1 mouse cellular context compared by ENCODE assay signal in the genomic region with DNA sequence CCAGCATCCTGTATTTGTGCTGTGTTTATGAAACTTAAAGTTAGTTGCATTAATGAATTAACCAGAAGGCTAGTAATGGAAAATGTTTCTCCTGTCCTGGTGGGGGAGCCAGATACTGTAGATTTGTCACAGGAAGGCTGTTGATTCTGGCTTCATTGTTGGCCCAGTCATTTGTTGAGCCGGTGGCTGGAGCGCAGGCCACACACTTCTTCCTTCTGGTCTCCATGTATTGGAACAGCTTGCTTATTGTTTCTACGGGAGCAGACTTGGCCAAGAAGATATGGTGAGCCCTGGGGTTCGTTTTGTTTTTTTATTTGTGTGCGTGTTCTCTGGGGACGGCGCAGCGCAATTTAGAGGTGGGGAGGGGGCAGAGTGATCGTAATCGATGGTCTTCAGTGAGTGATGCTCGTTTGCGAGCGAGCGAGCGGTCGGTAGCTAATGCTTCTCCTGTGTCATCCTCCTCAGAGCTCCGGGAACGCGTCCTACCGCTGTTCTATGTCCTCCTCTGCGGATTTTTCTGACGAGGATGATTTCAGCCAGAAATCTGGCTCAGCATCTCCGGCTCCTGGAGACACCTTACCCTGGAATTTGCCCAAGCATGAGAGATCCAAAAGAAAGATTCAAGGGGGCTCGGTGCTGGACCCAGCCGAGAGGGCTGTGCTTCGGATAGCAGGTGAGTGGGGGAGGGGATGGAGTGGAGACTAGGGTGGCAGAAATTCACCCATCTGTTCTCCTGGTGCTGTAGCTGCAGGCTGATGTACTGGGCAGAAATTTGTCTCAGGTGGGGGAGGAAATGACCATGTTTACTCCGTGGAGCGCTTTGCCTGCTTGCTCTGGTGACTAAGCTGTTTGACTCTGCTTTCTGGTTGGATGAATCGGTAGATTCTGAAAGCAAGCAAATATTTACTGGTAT.
TF ChIP-seq lines count a peak whose summit lies in the region.

No protein-coding gene starts in this region.

TF ChIP-seq in CH12.LX, 34 proteins besides CTCF, POLR2A, EP300 and RAD21 (continued from another document):
- TF ChIP-seq NRF1 (IDR thresholded peaks at IDR 0.05; ENCODE audit: low read depth, low read length) (no peak), SMC3 (IDR thresholded peaks at IDR 0.05; ENCODE audit: low read depth, low read length) (peak; percentile 73), ELF1 (IDR thresholded peaks at IDR 0.05; ENCODE audit: low read depth, low read length) (no peak), MAZ (IDR thresholded peaks at IDR 0.05; ENCODE audit: low read depth, low read length) (no peak), ETS1 (conservative IDR thresholded peaks at IDR 0.05; ENCODE audit: low read depth, low read length) (no peak), MAX (IDR thresholded peaks at IDR 0.05; ENCODE audit: low read length) (no peak), POLR2AphosphoS2 (IDR thresholded peaks at IDR 0.05; ENCODE audit: low read depth, low read length) (no peak)
